Mouse (Mus musculus) embryo, embryonic 11.5 days (tissue): ENCODE measurements at regions not wholly inside any gene's neighbourhood (a gene's known extent, or its start where the extent isn't known, plus 50 kb on each side); places are given as distances from the start of the nearest gene placed in this dataset.
"Not testable (repeated sequence)": the region's sequence is repeated elsewhere in the genome, so short reads cannot be mapped to it uniquely, and the experiment has no call there.

ENCODE experiments used
- DNase-seq: peaks from one replicate; pipeline ENCODE4 v3.0.0-alpha.2; 2012; ENCODE audit warnings: low read depth, low spot score

DNA sequence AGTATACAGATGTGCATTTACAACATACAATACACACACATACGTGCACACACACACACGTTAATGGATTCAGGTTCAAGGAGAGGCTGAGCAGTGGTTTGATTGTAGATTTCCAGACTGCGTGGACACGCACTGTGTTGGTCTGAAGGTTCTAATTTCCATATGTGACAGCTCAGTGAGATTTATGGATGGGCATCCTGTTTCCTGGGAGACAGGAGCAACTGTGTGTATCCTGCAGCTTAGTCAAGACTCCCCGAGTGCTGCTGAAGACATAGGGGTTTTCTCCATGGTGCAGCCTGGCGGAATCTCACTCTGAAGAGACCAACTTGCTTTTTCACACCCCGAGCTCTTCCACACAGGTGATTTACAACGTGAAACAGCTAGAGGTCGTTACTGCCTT, 119.3 kb upstream of the Foxk1 start:
- DNase-seq = peak; percentile 24

DNA sequence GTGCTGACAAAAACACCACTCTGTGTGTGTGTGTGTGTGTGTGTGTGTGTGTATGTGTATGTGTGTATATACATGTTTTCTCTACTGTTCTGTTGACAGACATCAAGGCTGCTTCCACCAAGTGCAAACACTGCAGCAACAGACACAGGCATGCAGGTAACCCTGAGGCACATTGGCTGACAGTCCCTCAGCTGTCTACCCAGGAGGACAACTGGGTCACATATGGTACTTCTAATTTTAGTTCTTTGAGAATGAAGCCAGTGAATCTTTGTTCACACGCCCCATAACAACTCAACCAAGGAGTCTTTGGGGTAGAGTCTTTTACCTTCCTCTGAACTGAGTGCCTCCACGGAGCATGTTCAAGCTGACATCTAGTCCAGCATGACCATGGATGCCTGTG, 113.3 kb upstream of the Foxk1 start:
- no peak for DNase-seq

GRCm38 (mm10) chr5:142291451-142291850, 109.8 kb upstream of the Foxk1 start:
- DNase-seq = no peak

DNA sequence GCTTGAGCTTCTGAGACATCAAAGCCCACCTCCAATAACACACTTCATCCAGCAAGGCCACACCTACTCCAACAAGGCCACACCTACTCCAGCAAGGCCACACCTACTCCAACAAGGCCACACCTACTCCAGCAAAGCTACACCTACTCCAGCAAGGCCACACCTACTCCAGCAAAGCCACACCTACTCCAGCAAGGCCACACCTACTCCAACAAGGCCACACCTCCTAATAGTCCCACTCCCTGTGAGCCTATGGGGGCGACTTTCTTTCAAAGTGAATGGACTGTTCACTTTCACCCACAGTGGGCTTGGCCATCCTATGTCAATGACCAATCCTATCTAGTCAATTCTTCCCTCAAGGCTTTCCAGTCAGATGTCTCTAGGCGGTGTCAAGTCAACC, 104.9 kb upstream of the Foxk1 start:
- not testable (repeated sequence) for DNase-seq

DNA sequence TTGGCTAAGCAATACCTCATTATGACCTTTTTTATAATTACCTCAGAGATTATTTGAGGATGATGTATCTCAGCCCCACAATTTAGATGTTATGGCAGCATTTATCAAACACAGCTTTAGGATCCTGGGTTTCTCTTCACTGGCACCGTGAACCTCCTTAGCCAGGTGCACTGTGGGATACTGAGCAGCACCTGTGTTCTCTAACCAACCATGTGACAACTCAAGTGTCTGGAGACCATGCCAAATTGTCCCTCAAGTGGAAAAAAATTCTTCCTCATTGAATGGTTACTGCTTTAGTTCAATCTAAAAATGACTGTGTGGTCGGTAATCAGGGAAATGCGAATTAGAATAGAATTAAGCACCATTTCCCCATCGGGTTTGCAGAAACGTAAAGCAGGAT, 101.7 kb upstream of the Foxk1 start:
- no peak for DNase-seq

GRCm38 (mm10) chr5:142308511-142308910, 92.8 kb upstream of the Foxk1 start:
- DNase-seq = no peak

- no peak for DNase-seq
Observed at GRCm38 (mm10) chr5:142313944-142314343, 87.4 kb upstream of the Foxk1 start.

- DNase-seq = no peak
Observed at GRCm38 (mm10) chr5:142314466-142314865, 86.8 kb upstream of the Foxk1 start.

- DNase-seq = peak; percentile 69
Observed at GRCm38 (mm10) chr5:142319268-142319667, 82.0 kb upstream of the Foxk1 start.

DNA sequence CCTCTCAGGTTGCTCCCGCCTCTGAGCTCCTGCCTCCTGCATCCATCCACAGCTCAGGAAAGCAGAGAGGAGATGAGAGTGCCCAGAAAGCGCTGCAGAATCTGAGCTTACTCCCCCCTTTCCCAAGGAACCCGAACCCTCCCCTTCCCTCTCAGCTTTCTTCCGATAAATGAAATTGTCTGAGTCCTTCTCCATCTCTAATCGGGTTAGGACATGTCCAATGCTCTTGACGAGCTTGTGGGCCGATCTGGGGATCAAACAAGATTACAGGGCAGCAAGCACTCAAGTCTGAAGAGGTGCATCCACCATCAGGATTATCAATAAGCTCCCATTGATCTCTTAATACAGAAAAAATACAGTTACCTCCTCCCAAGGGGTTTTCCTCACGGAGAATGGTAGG, 80.0 kb upstream of the Foxk1 start:
- no peak for DNase-seq

DNA sequence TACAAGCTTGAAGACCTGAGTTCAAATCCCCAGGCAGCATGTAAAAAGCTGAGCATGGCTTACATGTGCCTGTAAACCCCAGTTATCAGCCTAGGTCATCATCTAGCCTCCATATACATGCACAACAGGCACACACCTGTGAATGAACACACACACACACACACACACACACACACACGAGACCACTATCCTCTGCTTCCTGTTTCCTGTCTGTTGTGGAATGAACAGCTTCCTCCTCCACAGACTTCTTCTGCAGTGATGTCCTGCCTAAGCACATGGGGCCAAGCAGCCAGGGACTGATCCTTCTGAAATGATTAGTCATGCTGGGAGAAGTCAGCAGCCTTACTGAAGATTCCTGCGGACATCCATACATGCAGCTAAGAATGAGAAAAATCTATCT, 76.4 kb upstream of the Foxk1 start:
- DNase-seq = no peak

DNA sequence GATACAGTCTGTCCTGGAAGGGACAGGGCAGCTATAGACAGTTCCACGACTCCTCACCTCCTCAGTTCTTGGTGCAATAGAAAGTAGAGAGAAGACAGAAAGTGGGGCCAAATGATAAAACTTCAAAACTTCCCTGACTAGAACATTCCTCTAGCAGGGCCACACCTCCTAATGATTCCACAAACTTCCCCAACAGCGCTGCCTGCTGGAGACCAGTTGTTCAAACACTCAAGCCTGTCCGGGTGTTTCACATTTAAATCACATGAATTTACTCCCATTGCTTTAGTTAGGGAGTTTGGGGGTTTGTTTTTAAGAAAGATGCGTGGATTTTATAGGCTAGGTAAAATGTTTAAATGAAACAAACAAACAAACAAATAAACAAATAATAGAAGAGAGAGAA, 75.7 kb upstream of the Foxk1 start:
- no peak for DNase-seq

GRCm38 (mm10) chr5:142327261-142327660, 74.0 kb upstream of the Foxk1 start:
- DNase-seq = peak; percentile 13

- no peak for DNase-seq
Observed at GRCm38 (mm10) chr5:142329724-142330520, 71.4 kb upstream of the Foxk1 start.

DNA sequence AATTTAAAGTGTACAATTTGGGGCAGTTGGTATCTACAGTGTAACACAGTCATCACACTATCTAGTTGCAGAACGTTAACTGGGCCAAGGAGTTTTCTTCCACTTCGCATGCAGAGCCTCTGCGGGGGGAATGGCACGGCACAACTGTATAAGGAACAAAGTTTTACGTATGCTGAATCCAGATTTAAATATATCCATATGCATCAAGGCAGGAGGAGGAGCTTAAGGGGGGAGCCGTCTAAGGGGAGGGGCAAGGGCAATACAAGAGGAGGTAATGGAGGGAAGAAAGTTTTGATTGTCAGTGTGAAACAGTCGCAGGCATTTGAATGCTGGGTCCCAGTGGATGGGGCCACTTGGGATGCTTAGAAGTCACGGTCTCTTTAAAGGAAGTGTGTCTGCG, 68.6 kb upstream of the Foxk1 start:
- no peak for DNase-seq

- no peak for DNase-seq
Observed at GRCm38 (mm10) chr5:142337436-142337835, 63.9 kb upstream of the Foxk1 start.

DNA sequence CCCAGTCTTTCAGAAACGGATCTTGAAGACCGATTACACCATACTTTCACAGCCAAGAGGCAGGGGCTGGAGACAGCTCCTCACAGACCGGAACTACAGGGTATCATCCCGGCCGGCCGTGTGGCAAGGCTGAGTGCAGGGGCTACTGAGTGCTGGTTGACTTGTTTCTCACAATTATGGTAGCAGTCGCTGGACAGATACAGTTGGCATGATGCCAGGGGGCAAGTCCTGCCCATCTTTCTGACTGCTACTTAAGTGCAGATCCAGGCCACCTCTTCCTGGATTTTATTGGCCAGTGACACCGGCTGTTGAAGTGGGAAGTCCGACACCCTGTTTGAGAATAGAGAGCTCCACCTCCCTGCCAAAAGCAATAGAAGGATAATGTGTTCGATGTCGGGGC, 63.2 kb upstream of the Foxk1 start:
- no peak for DNase-seq

DNA sequence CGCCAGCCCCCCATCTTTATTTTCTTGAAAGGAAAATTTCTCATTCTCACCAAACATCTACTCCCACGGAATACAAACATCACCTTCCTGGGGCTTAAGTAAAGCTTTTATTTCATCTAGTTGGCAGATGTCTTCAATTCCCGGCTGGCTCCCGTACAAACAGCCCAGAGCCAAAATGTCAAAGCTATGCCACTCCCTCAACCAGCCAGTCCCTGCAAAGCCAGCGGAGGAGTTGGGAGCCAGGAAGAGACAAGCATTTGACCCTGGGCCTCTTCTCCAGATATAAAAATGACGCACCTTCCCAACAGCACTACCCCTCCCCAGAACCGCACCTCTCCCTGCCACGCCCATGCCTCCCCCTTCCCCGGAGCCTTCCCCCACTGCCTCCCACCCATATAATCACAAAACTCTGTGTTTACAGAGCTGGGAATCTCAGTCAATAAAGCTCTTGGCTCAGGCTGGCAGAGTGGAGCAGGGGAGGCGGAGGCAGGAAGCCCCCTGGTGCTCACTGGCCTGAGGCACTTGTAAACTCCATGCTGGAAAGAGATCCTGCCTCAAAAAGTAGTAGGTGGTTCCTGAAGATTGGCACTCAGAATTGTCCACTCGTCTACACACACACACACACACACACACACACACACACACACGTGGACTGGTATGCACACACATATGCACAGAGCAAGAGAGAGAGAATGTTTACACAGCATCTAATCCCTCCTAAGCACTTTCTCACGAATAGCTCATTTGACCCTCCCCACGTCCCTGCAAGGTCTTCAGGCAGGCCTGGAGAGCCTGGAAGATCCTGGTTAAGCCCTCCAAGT, 60.9 kb upstream of the Foxk1 start:
- no peak for DNase-seq

DNA sequence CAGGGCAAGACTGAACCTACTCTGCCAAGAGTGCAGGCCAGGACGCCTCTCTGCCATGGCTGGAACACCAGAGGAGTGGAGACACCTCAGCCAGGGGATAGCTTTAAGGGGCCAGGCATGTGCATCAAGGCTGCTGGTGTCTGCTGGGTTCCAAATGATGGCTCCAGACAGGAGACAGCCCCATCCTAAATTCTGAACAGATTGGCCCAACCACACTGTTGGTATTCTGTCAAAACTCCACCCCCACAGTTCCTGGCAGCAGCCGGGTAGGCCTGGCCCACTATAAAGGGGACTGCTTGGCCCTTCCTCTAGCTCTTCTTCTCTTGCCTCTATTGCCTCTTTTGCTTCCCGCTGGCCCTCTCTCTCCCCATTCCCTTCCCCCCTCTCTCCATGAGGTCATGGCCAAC, 60.3 kb upstream of the Foxk1 start:
- DNase-seq = no peak

- DNase-seq = no peak
Observed at GRCm38 (mm10) chr5:142346454-142346853, 54.8 kb upstream of the Foxk1 start.

GRCm38 (mm10) chr5:142350574-142350973, 50.7 kb upstream of the Foxk1 start:
- DNase-seq = no peak
